Mouse (Mus musculus) bone marrow macrophage, adult 2 months (primary cell): ENCODE measurements around the gene Ms4a10.
A peak's percentile ranks its signal among the peaks of the same experiment; 100 is the strongest.

Experiments used
- CTCF ChIP-seq: IDR thresholded peaks from 2 replicates; pipeline ENCODE4 v1.5.1; 2012; ENCODE audit warnings: low read depth, mild to moderate bottlenecking, low read length, moderate library complexity
- POLR2A ChIP-seq: IDR thresholded peaks from 2 replicates; pipeline ENCODE4 v1.6.1; 2012; ENCODE audit warnings: mild to moderate bottlenecking, low read depth, low read length, borderline replicate concordance

DNA sequence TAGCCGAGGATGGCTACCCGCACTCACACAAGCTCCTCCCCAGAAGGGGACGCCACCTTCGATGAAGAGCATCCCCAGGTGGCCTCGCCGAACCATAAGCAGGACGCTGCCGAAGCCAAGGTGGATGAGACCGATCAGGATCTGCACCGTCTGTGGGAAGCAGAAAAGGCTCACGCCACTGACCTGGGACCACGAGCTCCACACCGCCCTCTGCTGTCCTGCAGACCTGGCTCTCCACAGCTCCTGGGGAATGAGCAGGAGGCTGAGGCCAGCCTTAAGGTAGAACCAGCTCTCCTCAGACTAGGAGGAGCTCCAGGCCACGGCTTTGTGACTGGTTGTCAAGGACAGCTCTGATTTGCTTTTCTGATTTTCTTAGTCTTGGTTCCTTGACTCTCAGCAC is 8.7 kb upstream of the Ms4a10 start:
- TF ChIP-seq CTCF (peak; percentile 16; the same call in 1 of the 2 replicates), POLR2A (no peak)
